Mouse (Mus musculus) mouse trophoblast stem cell (cell line): Measurements from ENCODE around the gene Manbal.
"Not testable (repeated sequence)": the region's sequence is repeated elsewhere in the genome, so short reads cannot be mapped to it uniquely, and the experiment has no call there.

Experiments used
- in situ Hi-C, 2 experiments: fragments of 300-500 bp; cut with MseI, MboI; formaldehyde crosslinking; loops; 2 replicates in 1 of 2; 3 replicates in 1 of 2; pipeline ENCODE4 v1.15.1; 2025

The Manbal gene

GRCm38 (mm10) chr2:157366762-157367161, 632 bp upstream of the Manbal start:
- in situ Hi-C loops: no loop called here

GRCm38 (mm10) chr2:157367991-157368390, 597 bp downstream of the Manbal start:
- in situ Hi-C loops: no loop called here

GRCm38 (mm10) chr2:157371696-157372095, 4.3 kb downstream of the Manbal start:
- in situ Hi-C loops: no loop called here

GRCm38 (mm10) chr2:157373681-157374080, 6.3 kb downstream of the Manbal start:
- in situ Hi-C loops: no loop called here

- in situ Hi-C loops: no loop called here
These were observed 7.7 kb downstream of the Manbal start for GRCm38 (mm10) chr2:157375051-157375450.

GRCm38 (mm10) chr2:157375794-157376757, 8.7 kb downstream of the Manbal start:
- in situ Hi-C loops: no loop called here

- in situ Hi-C loops: no loop called here
These were observed 9.6 kb downstream of the Manbal start for GRCm38 (mm10) chr2:157376995-157377394.

GRCm38 (mm10) chr2:157384836-157385235, 17.4 kb downstream of the Manbal start:
- in situ Hi-C loops: no loop called here

- in situ Hi-C loops: not testable (repeated sequence)
These were observed 21.7 kb downstream of the Manbal start for GRCm38 (mm10) chr2:157388901-157389590.

GRCm38 (mm10) chr2:157389591-157389921, 22.2 kb downstream of the Manbal start:
- in situ Hi-C loops: no loop called here

- in situ Hi-C loops: no loop called here
These were observed 24.9 kb downstream of the Manbal start for GRCm38 (mm10) chr2:157392331-157392730.

- in situ Hi-C loops: no loop called here
These were observed 26.2 kb downstream of the Manbal start for GRCm38 (mm10) chr2:157393549-157393948.

- in situ Hi-C loops: no loop called here
These were observed 27.5 kb downstream of the Manbal start for GRCm38 (mm10) chr2:157394868-157395267.

GRCm38 (mm10) chr2:157395371-157395770, 28.0 kb downstream of the Manbal start:
- in situ Hi-C loops: no loop called here

- in situ Hi-C loops: no loop called here
These were observed 28.6 kb downstream of the Manbal start for GRCm38 (mm10) chr2:157395960-157396359.

- in situ Hi-C loops: no loop called here
These were observed 30.0 kb downstream of the Manbal start for GRCm38 (mm10) chr2:157397376-157397775.

- in situ Hi-C loops: no loop called here
These were observed 31.1 kb downstream of the Manbal start for GRCm38 (mm10) chr2:157398539-157398938.

GRCm38 (mm10) chr2:157399797-157400196, 32.4 kb downstream of the Manbal start:
- in situ Hi-C loops: no loop called here

GRCm38 (mm10) chr2:157400491-157400890, 33.1 kb downstream of the Manbal start:
- in situ Hi-C loops: no loop called here

- in situ Hi-C loops: no loop called here
These were observed 33.9 kb downstream of the Manbal start for GRCm38 (mm10) chr2:157401261-157401660.

- in situ Hi-C loops: no loop called here
These were observed 40.2 kb downstream of the Manbal start for GRCm38 (mm10) chr2:157407596-157407995.

- in situ Hi-C loops: no loop called here
These were observed 42.6 kb downstream of the Manbal start for GRCm38 (mm10) chr2:157409793-157410533.
